Mouse (Mus musculus) intestine, embryonic 16.5 days (tissue): ENCODE measurements around the gene 4930447C04Rik. TPM values are rescaled to one million over a fixed set of nuclear protein-coding genes. Genes with fewer than 3 reads are reported as not detected.

Source experiments
- ATAC-seq: fragments of 200-750 bp; cut with Nextera tagmentation; 2 replicates; pipeline ENCODE4 v1.8.0; 2017; ENCODE audit warnings: moderate TSS enrichment, moderate library complexity
- H3K27ac ChIP-seq: fragments of 300-500 bp; sonication (generic); 2 replicates; pipeline ENCODE4 v1.5.1; 2014; ENCODE audit warnings: mild to moderate bottlenecking, low read length
- H3K27me3 ChIP-seq: fragments of 300-500 bp; sonication (generic); replicated peaks from 2 replicates; pipeline ENCODE4 v1.6.1; 2014; ENCODE audit warnings: low read length, control low read depth, mixed read lengths; ENCODE audit not compliant: control insufficient read depth, insufficient read depth
- H3K36me3 ChIP-seq: fragments of 300-500 bp; sonication (generic); 2 replicates; pipeline ENCODE4 v1.6.1; 2014; ENCODE audit warnings: low read length, control low read depth; ENCODE audit not compliant: control insufficient read depth, insufficient read depth
- H3K4me1 ChIP-seq: fragments of 300-500 bp; sonication (generic); 2 replicates; pipeline ENCODE4 v1.6.1; 2014; ENCODE audit warnings: low read length, control low read depth, mixed read lengths; ENCODE audit not compliant: control insufficient read depth, insufficient read depth
- H3K4me2 ChIP-seq: fragments of 300-500 bp; sonication (generic); 2 replicates; pipeline ENCODE4 v1.6.1; 2014; ENCODE audit warnings: low read depth, low read length, control low read depth
- H3K4me3 ChIP-seq: fragments of 300-500 bp; sonication (generic); 2 replicates; pipeline ENCODE4 v1.5.1; 2014; ENCODE audit warnings: mild to moderate bottlenecking, low read length
- H3K9ac ChIP-seq: fragments of 300-500 bp; sonication (generic); 2 replicates; pipeline ENCODE4 v1.6.1; 2014; ENCODE audit warnings: low read depth, low read length
- H3K9me3 ChIP-seq: fragments of 300-500 bp; sonication (generic); 2 replicates; pipeline ENCODE4 v1.6.1; 2016; ENCODE audit warnings: low read length, control low read depth; ENCODE audit not compliant: control insufficient read depth
- WGBS: fragments of 180-500 bp; shearing (Covaris S2); extraction: QIAGEN DNeasy Blood & Tissue Kit; methylation state at CpG from one replicate; pipeline ENCODE4 v1.1.7; 2014; 5-methylcytosine and 5-hydroxymethylcytosine counted together
- polyA plus RNA-seq: library from polyadenylated mRNA; unstranded; fragments of >200 nt; fragmentation: Nextera tagmentation; extraction: Ambion mirVana; gene quantifications from 2 replicates; pipeline ENCODE4 v1.2.1, GENCODE M21; 2015

Gene 4930447C04Rik
- polyA plus RNA-seq, 1 experiment from 2014 or later: 1.1 TPM

DNA sequence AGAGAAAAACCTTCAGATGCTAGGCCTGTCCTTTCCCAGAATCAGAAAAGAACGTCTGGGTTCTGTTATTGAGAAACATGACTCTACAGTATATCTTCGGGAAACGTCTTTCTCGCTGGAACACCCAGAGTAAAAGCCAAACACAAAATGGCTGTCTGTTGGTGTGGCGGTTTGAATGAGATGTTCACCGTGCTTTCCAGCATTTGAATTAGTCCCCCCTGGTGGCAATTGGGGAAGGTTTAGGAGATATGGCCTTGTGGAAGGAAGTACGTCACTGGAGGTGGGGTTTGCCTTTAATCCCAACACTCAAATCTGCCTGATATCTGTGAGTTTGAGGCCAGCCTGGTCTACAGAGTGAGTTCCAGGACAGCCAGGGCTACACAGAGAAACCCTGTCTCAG, 27.0 kb upstream of the 4930447C04Rik start:
- Histone ChIP-seq H3K4me1 (no peaks in the 10 kb centered on the region), H3K27me3 (no peaks in the 10 kb centered on the region), H3K27ac (no peak overlapping the region), H3K36me3 (no peaks in the 10 kb centered on the region), H3K4me3 (no peak overlapping the region), H3K4me2 (no peak overlapping the region), H3K9ac (no peak overlapping the region), H3K9me3 (no peaks in the 10 kb centered on the region)
- 78% methylated on average over 7 of the region's 7 CpGs for WGBS
- ATAC-seq: no peak

DNA sequence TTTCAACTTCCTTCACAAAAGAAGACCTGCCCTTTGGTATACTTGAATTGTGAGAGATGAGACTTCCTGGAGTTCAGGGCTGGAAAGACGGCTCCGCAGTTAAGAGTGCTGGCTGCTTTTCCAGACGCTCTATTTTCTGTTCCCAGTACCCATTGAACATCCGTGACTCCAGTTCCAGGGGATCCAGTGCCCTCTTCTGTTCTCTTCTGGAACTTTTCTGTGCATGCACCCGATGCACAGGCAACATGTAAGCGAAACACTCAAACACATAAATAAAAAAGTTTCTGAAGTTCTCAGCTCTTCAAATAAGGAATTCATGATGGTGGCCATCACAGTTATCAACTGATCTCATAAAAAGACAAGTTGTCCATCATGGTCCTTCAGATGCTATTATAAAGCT, 22.2 kb upstream of the 4930447C04Rik start:
- ATAC-seq: no peak
- Histone ChIP-seq H3K27me3 (no peaks in the 10 kb centered on the region), H3K36me3 (no peaks in the 10 kb centered on the region), H3K9me3 (no peaks in the 10 kb centered on the region), H3K9ac (no peak overlapping the region), H3K4me3 (no peak overlapping the region), H3K4me1 (no peaks in the 10 kb centered on the region), H3K27ac (no peak overlapping the region), H3K4me2 (no peak overlapping the region)
- WGBS: 61% methylated on average over 6 of the region's 6 CpGs

DNA sequence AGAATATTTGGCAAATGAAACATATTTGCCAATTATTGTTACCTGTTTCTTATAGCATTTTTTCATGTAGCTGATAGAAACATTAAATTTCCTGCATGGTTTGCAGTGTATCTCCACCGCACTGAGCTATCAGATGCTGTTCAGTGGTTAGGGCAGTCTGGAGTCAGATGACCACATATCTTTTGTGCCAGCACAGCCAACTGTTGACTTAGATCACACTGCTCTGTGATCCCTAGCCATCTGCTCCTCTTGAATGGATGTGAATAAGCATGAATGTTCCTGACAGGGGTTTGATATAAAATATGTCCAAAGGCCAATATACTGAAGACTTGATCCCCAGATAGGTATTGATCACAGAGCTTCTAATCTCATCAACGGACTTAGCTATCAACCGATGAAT, 17.9 kb upstream of the 4930447C04Rik start:
- Histone ChIP-seq H3K4me1 (no peaks in the 10 kb centered on the region), H3K9me3 (no peaks in the 10 kb centered on the region), H3K4me3 (no peak overlapping the region), H3K27me3 (no peaks in the 10 kb centered on the region), H3K27ac (no peak overlapping the region), H3K9ac (no peak overlapping the region), H3K36me3 (no peaks in the 10 kb centered on the region), H3K4me2 (no peak overlapping the region)
- no peak for ATAC-seq
- WGBS: 94% methylated on average over 3 of the region's 3 CpGs

DNA sequence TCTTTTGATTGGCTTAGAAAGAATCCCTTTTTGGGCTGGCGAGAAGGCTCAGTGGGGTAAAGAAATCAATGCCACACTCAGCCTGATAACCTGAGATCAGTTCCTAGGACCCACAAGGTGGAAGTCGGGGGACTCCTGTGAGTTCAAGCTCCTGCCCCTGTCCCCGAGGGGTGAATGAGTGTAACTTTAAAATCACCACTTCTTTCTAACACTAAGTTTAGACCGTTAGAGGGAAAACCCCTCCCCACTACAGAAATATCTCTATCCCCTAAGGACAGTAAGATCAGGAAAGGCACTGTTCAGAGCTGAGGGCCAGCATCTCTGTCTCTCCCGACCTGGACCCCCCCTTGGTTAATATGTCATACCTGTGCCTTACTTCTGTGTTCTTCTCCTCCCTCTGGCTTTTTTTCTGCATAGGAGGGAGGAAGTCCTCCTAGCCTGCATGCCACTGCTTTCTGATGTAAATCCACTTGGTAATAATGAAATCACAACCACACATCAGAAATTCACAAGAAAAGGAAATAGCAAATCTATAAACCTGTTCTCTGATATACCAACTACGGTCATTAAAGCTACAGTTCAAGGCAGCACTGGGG, 17.4 kb upstream of the 4930447C04Rik start:
- ATAC-seq: no peak
- 69% methylated on average over 6 of the region's 6 CpGs for WGBS
- Histone ChIP-seq H3K9ac (no peak overlapping the region), H3K4me1 (no peaks in the 10 kb centered on the region), H3K4me3 (no peak overlapping the region), H3K36me3 (no peaks in the 10 kb centered on the region), H3K27ac (no peak overlapping the region), H3K27me3 (no peaks in the 10 kb centered on the region), H3K9me3 (no peaks in the 10 kb centered on the region), H3K4me2 (no peak overlapping the region)

DNA sequence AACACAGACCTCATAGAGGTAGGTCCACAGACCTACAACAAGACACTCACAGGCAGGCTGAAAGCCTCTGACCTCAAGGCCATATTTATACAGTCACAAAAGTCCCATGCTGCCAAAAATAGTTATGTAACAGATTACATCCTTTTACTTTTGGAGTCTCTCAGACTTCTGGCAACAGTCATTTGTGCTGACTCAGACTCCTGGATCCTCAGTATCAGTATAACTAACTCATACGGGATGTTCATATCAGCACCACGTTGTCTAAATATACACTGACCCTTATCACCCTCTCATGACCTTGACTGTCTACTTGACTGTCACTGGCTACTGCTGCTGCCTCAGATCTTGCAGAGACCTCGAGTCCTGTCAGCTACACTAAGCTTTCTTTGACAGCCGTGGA, 14.3 kb upstream of the 4930447C04Rik start:
- Histone ChIP-seq H3K27me3 (no peaks in the 10 kb centered on the region; the same call in 1 of the 2 replicates), H3K4me1 (no peaks in the 10 kb centered on the region), H3K27ac (no peak overlapping the region), H3K4me2 (no peak overlapping the region), H3K9me3 (no peaks in the 10 kb centered on the region), H3K4me3 (no peak overlapping the region), H3K9ac (no peak overlapping the region), H3K36me3 (no peaks in the 10 kb centered on the region)
- no peak for ATAC-seq
- WGBS: 40% methylated on average over 4 of the region's 4 CpGs

DNA sequence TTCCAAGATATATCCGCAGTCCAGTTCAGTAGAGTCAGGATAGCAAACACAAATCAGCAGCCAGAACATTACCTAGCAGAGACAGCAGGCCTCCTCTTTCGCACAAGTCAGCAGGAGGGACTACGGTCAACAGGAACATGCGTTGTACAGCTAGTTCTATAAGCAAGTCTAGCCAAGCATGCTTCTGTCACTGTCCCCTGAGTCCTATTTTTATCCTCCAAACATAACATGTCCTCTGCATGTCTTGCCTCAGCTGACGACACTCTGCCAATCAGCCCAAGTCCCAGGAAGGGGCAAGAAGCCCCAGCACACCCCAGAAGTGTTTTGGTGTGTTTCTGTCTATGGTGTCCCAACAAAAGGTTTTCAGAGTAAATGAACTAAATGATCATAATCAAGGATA, 13.3 kb upstream of the 4930447C04Rik start:
- H3K4me1 ChIP-seq: no peaks in the 10 kb centered on the region
- H3K36me3 ChIP-seq: no peaks in the 10 kb centered on the region
- peaks cover 6% of the 10 kb centered on the region for H3K27me3 ChIP-seq
- H3K4me3 ChIP-seq: no peak overlapping the region
- 80% methylated on average over 5 of the region's 5 CpGs for WGBS
- no peak overlapping the region for H3K4me2 ChIP-seq
- no peak for ATAC-seq
- H3K9ac ChIP-seq: no peak overlapping the region
- no peak overlapping the region for H3K27ac ChIP-seq
- H3K9me3 ChIP-seq: no peaks in the 10 kb centered on the region

DNA sequence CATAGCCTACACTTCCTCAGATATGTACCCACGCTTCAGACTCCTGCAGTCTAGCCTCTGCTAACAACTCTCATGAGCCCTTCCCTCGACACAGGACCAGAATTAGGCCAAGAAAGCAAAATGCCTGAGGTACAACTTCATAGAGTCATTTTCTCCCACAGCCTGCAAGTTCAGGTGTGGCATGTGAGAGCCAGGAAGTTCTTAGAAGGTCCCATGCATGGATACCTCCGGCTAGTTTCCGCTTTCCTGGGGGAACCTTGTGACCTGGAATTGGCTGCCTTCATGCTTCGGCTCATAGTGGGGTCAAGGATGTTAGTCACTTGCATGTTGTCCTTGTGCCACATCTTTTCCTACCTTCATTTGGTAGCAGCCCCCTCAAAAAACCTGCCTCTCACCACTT, 12.5 kb upstream of the 4930447C04Rik start:
- ATAC-seq: no peak

DNA sequence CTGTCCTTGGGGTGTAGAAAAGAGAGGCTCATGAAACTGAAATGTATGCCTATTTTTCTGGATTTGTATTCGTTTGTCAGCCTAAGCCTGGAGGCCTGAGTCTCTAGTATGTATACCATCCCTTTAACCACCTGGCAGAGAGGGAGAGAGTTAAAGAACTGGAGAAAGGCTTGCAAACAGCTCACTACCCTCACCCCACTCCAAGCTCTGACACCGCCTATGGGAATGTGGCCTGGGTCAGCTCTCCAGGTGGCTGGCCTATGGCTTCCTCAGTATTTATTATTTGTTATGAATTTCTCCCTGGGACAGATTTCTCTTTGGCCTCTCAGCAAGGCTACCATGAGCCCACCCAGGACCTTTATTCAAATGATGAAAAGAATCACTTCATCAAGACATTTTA, 6.8 kb upstream of the 4930447C04Rik start:
- Histone ChIP-seq H3K9me3 (no peaks in the 10 kb centered on the region), H3K4me3 (no peak overlapping the region), H3K9ac (no peak overlapping the region), H3K4me2 (no peak overlapping the region), H3K27me3 (peaks cover 52% of the 10 kb centered on the region), H3K27ac (no peak overlapping the region), H3K36me3 (no peaks in the 10 kb centered on the region), H3K4me1 (peaks cover 11% of the 10 kb centered on the region)
- no peak for ATAC-seq
- WGBS: 17% methylated on average over 2 of the region's 2 CpGs

More for the DNA sequence above, 12.5 kb upstream of the 4930447C04Rik start:
- 83% methylated on average over 5 of the region's 5 CpGs for WGBS
- Histone ChIP-seq H3K27me3 (peaks cover 6% of the 10 kb centered on the region), H3K36me3 (no peaks in the 10 kb centered on the region), H3K4me2 (no peak overlapping the region), H3K27ac (no peak overlapping the region), H3K9me3 (no peaks in the 10 kb centered on the region), H3K9ac (no peak overlapping the region), H3K4me1 (no peaks in the 10 kb centered on the region), H3K4me3 (no peak overlapping the region)

DNA sequence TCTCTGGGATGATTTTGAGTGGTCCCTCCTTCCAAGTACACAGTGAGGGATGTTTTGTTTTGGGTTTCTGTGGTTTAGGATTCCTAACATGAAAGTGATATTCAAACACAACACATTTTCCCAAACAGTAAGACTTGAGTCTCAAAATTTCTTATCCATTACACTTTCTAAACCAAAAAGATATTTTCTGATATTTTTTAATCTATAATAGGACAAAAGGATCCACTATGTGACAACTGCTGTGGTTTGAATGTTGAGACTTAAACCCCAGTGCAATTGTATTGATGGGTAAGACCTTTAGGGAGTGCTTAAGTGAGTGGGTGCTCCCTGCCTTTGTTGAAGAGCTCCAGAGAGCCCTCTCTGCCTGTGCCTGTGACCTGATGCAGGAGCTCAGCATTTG, 6.2 kb upstream of the 4930447C04Rik start:
- Histone ChIP-seq H3K36me3 (no peaks in the 10 kb centered on the region), H3K27me3 (peaks cover 55% of the 10 kb centered on the region), H3K9me3 (no peaks in the 10 kb centered on the region), H3K4me2 (no peak overlapping the region), H3K9ac (no peak overlapping the region), H3K4me1 (peaks cover 11% of the 10 kb centered on the region), H3K27ac (no peak overlapping the region), H3K4me3 (no peak overlapping the region)
- no peak for ATAC-seq

DNA sequence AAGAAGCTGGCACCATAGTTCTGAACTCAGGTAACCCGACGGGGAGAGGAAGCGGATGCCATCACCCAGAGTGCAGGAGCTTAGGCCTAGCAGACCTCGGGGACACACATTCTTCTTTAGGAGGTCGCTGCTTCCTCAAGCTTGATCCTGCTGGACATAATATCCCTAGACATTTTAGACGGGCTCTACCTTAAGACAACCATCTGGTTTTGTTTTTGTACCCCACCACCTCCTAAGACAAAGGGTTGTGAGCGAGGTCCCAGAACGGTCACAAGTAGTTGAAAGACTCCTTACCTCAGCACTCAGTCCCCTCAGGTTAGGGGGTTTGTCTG, 5.5 kb upstream of the 4930447C04Rik start:
- no peak overlapping the region for H3K9ac ChIP-seq
- WGBS: 7% methylated on average over 8 of the region's 8 CpGs
- peaks cover 63% of the 10 kb centered on the region for H3K27me3 ChIP-seq

More for the DNA sequence above, 5.5 kb upstream of the 4930447C04Rik start:
- peaks cover 11% of the 10 kb centered on the region for H3K4me1 ChIP-seq
- no peaks in the 10 kb centered on the region for H3K9me3 ChIP-seq
- ATAC-seq: no peak
- H3K27ac ChIP-seq: no peak overlapping the region
- H3K36me3 ChIP-seq: no peaks in the 10 kb centered on the region
- peak overlapping the region; percentile 57; the same call in 1 of the 2 replicates for H3K4me2 ChIP-seq
- peak overlapping the region; percentile 38 for H3K4me3 ChIP-seq
